9 mouse cellular contexts compared by ENCODE assay signal in the genomic region with DNA sequence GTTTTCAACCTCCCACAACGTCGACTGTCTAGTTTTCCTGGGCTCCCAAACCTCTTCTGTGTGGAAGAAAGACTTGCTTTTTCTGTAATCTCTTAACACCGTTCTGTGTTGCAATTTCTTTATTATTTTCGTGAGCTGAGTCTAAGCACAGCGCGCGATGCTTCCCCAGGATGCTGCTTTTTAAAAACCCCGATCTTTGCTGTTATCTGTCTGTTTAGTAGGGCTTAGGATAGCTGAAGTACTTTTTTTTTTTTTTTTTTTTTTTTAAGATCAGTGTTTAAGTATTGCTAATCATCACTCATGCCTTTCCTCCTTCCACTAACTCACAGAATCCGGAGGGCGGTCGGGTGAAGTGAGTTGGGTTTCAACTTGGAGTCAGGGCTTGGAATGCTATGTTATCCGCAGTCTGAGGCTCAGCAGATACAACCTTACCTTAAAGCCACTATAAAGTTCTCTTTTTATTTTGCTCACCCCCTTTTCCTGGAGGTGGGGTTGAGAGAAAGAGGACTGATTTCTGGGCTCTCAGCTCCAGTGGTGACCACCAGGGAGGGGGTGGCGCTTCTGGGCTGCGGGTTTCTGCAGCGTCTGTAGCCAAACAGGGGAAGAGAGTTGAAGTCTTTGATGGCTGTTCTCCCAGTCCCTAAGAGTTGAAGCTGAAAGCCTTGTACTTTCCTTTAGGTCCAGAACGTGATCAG. TPM values are rescaled to one million over a fixed set of nuclear protein-coding genes. Genes with fewer than 3 reads are reported as not detected.
A peak's percentile ranks its signal among the peaks of the same experiment; 100 is the strongest.
DNase-seq lines count a peak whose midpoint lies in the region; ATAC-seq lines count a peak whose summit lies in the region.
"Had no signal": no experiment of that assay in that cellular context is flagged by ENCODE, and none has a peak within 500 bp of the region (broad histone marks: within the 10 kb centered on the region; RNA-seq: fewer than 3 reads in every experiment).

No protein-coding gene starts in this region.

- H3K9ac ChIP-seq in kidney, embryonic 16.5 days (replicated peaks; ENCODE audit: low read length): no peak overlapping the region
- H3K9ac ChIP-seq in neural tube, embryonic 13.5 days: peak overlapping the region; percentile 74

- peak; percentile 63; the same call in 1 of the 2 replicates for ATAC-seq in kidney, embryonic 16.5 days (ENCODE audit: low FRiP score, low TSS enrichment)
- 0 out of 2 replicates have a peak, but pooled peaks have one; percentile 17 for ATAC-seq in neural tube, embryonic 13.5 days (ENCODE audit: low read depth)

- intact Hi-C loops in left cerebral cortex, postnatal 4 days (cut with DNase I): no loop called here

- 0 out of 2 replicates have a peak, but pooled peaks cover 7% of the 10 kb centered on the region for H3K4me1 ChIP-seq in kidney, embryonic 16.5 days (ENCODE audit: insufficient read depth, low read length)
- peaks cover 24% of the 10 kb centered on the region for H3K4me1 ChIP-seq in neural tube, embryonic 13.5 days (replicated peaks)

- no peaks in the 10 kb centered on the region for H3K36me3 ChIP-seq in kidney, embryonic 16.5 days (ENCODE audit: insufficient read depth, low read length)
- H3K36me3 ChIP-seq in neural tube, embryonic 13.5 days: no peaks in the 10 kb centered on the region

- no peak for DNase-seq in kidney, postnatal 36 days
- peak; percentile 71 to 72 for DNase-seq in cerebellum, postnatal 10 days
- DNase-seq in frontal cortex, postnatal 36 days (ENCODE audit: low spot score in 2 of 2): peak; percentile 59 to 65
- DNase-seq in left cerebral cortex, postnatal 4 days: peak; percentile 31
- DNase-seq in thymus, postnatal 0 days (ENCODE audit: low spot score): no peak
- no peak for DNase-seq in spleen, postnatal 14 days (ENCODE audit: low spot score in 2 of 2)

- peaks cover 33% of the 10 kb centered on the region for H3K27me3 ChIP-seq in kidney, embryonic 16.5 days (ENCODE audit: insufficient read depth, low read length)
- peaks cover 29% of the 10 kb centered on the region for H3K27me3 ChIP-seq in neural tube, embryonic 13.5 days

- no peak overlapping the region for H3K27ac ChIP-seq in kidney, embryonic 16.5 days (ENCODE audit: low read length)
- H3K27ac ChIP-seq in neural tube, embryonic 13.5 days (replicated peaks): peak overlapping the region; percentile 70

- WGBS in kidney, embryonic 16.5 days: under 1% methylated on average over 16 of the region's 16 CpGs
- WGBS in neural tube, embryonic 13.5 days: under 1% methylated on average over 16 of the region's 16 CpGs

- H3K4me2 ChIP-seq in kidney, embryonic 16.5 days (replicated peaks; ENCODE audit: low read depth, low read length): peak overlapping the region; percentile 57
- H3K4me2 ChIP-seq in neural tube, embryonic 13.5 days: peak overlapping the region; percentile 74

- H3K9me3 ChIP-seq in kidney, embryonic 16.5 days (ENCODE audit: low read length): no peaks in the 10 kb centered on the region
- H3K9me3 ChIP-seq in neural tube, embryonic 13.5 days: no peaks in the 10 kb centered on the region

- H3K4me3 ChIP-seq in kidney, embryonic 16.5 days (ENCODE audit: low read length): peak overlapping the region; percentile 46
- peak overlapping the region; percentile 50 for H3K4me3 ChIP-seq in neural tube, embryonic 13.5 days

RNA-seq across cellular contexts. Expression of gene Brinp3, which starts 3.7 kb away (rescaled TPM):
- polyA plus RNA-seq in kidney, embryonic 16.5 days (2015; fragmentation: Nextera tagmentation; extraction: Ambion mirVana): 0.10 and 0.26 TPM in 2 replicates
- total RNA-seq in left cerebral cortex, postnatal 4 days (2021): 10 to 100 TPM; 37.1 to 46.2 TPM
- polyA plus RNA-seq in neural tube, embryonic 13.5 days (2015; fragmentation: Nextera tagmentation; extraction: Ambion mirVana): 17.3 and 18.9 TPM in 2 replicates
- polyA plus RNA-seq in thymus, postnatal 0 days (2015; fragmentation: Nextera tagmentation; extraction: Ambion mirVana): 0.20 and 0.26 TPM in 2 replicates
- total RNA-seq: neutrophil, adult 5-6 weeks had no signal

Comparison
In these comparisons a context has a peak if more than half of its experiments do, and no peak if none do; other contexts are left out.
1. DNase-seq: peak in cerebellum, postnatal 10 days (2 of 2), frontal cortex, postnatal 36 days (2 of 2) and left cerebral cortex, postnatal 4 days (single experiment); none in kidney, postnatal 36 days (0 of 2), thymus, postnatal 0 days (single experiment) and spleen, postnatal 14 days (0 of 2).
2. RNA of gene Brinp3, which starts 3.7 kb away (polyA plus RNA-seq): 17.3 to 18.9 TPM in neural tube, embryonic 13.5 days; 0.10 to 0.26 TPM in kidney, embryonic 16.5 days and 0.20 to 0.26 TPM in thymus, postnatal 0 days; every median in the first group is over 10 times any median in the second.